ENCODE assay signal across 8 mouse cellular contexts in the genomic region with DNA sequence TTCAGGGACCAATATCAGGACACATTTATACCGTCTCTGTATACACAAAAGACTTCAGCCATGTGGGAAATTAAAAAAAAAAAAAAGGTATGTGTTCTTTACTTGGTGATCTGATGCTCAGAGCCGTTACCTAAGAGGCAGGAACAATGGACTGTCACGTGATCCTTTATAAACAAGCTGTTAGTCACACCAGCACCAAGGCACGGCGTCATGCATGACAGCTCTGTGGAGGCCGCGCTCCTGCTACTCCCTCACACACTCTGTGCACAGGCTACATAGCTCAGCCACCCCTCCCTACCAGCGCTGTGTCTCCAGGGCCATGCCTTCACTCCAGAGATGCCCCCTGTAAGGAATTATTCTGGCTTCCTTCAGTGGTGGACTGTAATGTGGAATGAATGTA. TPM values are rescaled to one million over a fixed set of nuclear protein-coding genes. Genes with fewer than 3 reads are reported as not detected.
DNase-seq lines count a peak whose midpoint lies in the region; ATAC-seq and TF ChIP-seq lines count a peak whose summit lies in the region.
"Had no signal": no experiment of that assay in that cellular context is flagged by ENCODE, and none has a peak within 500 bp of the region (broad histone marks: within the 10 kb centered on the region; RNA-seq: fewer than 3 reads in every experiment).

No protein-coding gene starts in this region.

- peak; percentile 5 for DNase-seq in urinary bladder, postnatal 14 days (ENCODE audit: low spot score)
- no peak for DNase-seq in urinary bladder, postnatal 4 days (ENCODE audit: low spot score in 2 of 2)
- peak; percentile 50 for DNase-seq in hindbrain, embryonic 11.5 days (ENCODE audit: low spot score)
- no peak for DNase-seq in liver, embryonic 13.5 days
- no peak for DNase-seq in yolk sac, embryonic 10.5 days (ENCODE audit: low spot score)
- DNase-seq in urinary bladder, adult 2 months (ENCODE audit: low spot score), result no peak
- DNase-seq in thymus, adult 2 months, result no peak
- DNase-seq: thymus, postnatal 36 days had no signal

- H3K27me3 ChIP-seq in hindbrain, embryonic 11.5 days (ENCODE audit: control insufficient read depth, insufficient read depth, low read length), result no peaks in the 10 kb centered on the region
- peaks cover 4% of the 10 kb centered on the region; the same call in 1 of the 2 replicates for H3K27me3 ChIP-seq in liver, embryonic 13.5 days
- H3K27me3 ChIP-seq in thymus, adult 2 months (ENCODE audit: control insufficient read depth, insufficient read depth, low read length), result no peaks in the 10 kb centered on the region

- H3K36me3 ChIP-seq in hindbrain, embryonic 11.5 days (ENCODE audit: control insufficient read depth, insufficient read depth, low read length), result no peaks in the 10 kb centered on the region
- no peaks in the 10 kb centered on the region for H3K36me3 ChIP-seq in liver, embryonic 13.5 days
- no peaks in the 10 kb centered on the region for H3K36me3 ChIP-seq in thymus, adult 2 months (ENCODE audit: control insufficient read depth, insufficient read depth, low read length)

- H3K4me2 ChIP-seq in hindbrain, embryonic 11.5 days (replicated peaks; ENCODE audit: low read depth, low read length), result no peak overlapping the region
- H3K4me2 ChIP-seq in liver, embryonic 13.5 days, result no peak overlapping the region

- TF ChIP-seq POLR2A in thymus, adult 2 months (IDR thresholded peaks at IDR 0.05; ENCODE audit: control insufficient read depth, extremely low read depth, insufficient read depth, low read length, poor library complexity), result no peak

- TF ChIP-seq CTCF in thymus, adult 2 months (IDR thresholded peaks at IDR 0.05; ENCODE audit: borderline replicate concordance, control insufficient read depth, extremely low read depth, insufficient read depth, low read length, poor library complexity), result no peak

- peak; percentile 81 for ATAC-seq in hindbrain, embryonic 11.5 days (ENCODE audit: low FRiP score)
- ATAC-seq in liver, embryonic 13.5 days (ENCODE audit: low read depth), result no peak

- 24% methylated on average over 8 of the region's 8 CpGs for WGBS in hindbrain, embryonic 11.5 days
- 59% methylated on average over 8 of the region's 8 CpGs for whole genome bisulfite sequencing in liver, embryonic 13.5 days (ENCODE audit: insufficient replicate concordance)
- WGBS in thymus, adult 2 months, result 87% methylated on average over 8 of the region's 8 CpGs

- H3K9ac ChIP-seq in hindbrain, embryonic 11.5 days (ENCODE audit: low read depth, low read length), result no peak overlapping the region
- H3K9ac ChIP-seq in liver, embryonic 13.5 days, result no peak overlapping the region

- H3K4me1 ChIP-seq in hindbrain, embryonic 11.5 days (replicated peaks; ENCODE audit: control insufficient read depth, insufficient read depth, low read length), result peaks cover 14% of the 10 kb centered on the region
- peaks cover 20% of the 10 kb centered on the region for H3K4me1 ChIP-seq in liver, embryonic 13.5 days (replicated peaks)
- peaks cover 3% of the 10 kb centered on the region for H3K4me1 ChIP-seq in thymus, adult 2 months (replicated peaks; ENCODE audit: control insufficient read depth, insufficient read depth, low read length)

- peak overlapping the region; percentile 17; the same call in 1 of the 2 replicates for H3K27ac ChIP-seq in hindbrain, embryonic 11.5 days (ENCODE audit: low read depth, low read length)
- peak overlapping the region; percentile 79; the same call in 1 of the 2 replicates for H3K27ac ChIP-seq in liver, embryonic 13.5 days
- no peak overlapping the region for H3K27ac ChIP-seq in thymus, adult 2 months (ENCODE audit: control insufficient read depth, insufficient read depth, low read length)

- H3K4me3 ChIP-seq in hindbrain, embryonic 11.5 days (ENCODE audit: low read depth, low read length), result no peak overlapping the region
- no peak overlapping the region for H3K4me3 ChIP-seq in liver, embryonic 13.5 days (replicated peaks)
- H3K4me3 ChIP-seq in thymus, adult 2 months (ENCODE audit: control insufficient read depth, insufficient read depth, low read length), result no peak overlapping the region

- H3K9me3 ChIP-seq in hindbrain, embryonic 11.5 days (ENCODE audit: control insufficient read depth, low read length), result no peaks in the 10 kb centered on the region
- H3K9me3 ChIP-seq in liver, embryonic 13.5 days (replicated peaks), result no peaks in the 10 kb centered on the region

RNA-seq across cellular contexts. Expression of a gene that starts 34.7 kb away (rescaled TPM):
- 22.4 and 27.4 TPM in 2 replicates for polyA plus RNA-seq in hindbrain, embryonic 11.5 days (2014; fragmentation: Nextera tagmentation; extraction: Ambion mirVana)
- 0.67 and 0.89 TPM in 2 replicates for polyA plus RNA-seq in liver, embryonic 13.5 days (2015; fragmentation: Nextera tagmentation; extraction: Ambion mirVana)
- polyA plus RNA-seq in urinary bladder, adult 2 months (2012; rRNA removed), result 0.96 and 1.8 TPM in 2 replicates
- polyA plus RNA-seq in thymus, adult 2 months (2012; rRNA removed), result 12.5 and 12.6 TPM in 2 replicates

Comparison
In these comparisons a context has a peak if more than half of its experiments do, and no peak if none do; other contexts are left out.
1. DNase-seq: peak in urinary bladder, postnatal 14 days (single experiment) and hindbrain, embryonic 11.5 days (single experiment); none in urinary bladder, postnatal 4 days (0 of 2), liver, embryonic 13.5 days (single experiment), yolk sac, embryonic 10.5 days (single experiment), urinary bladder, adult 2 months (single experiment) and thymus, adult 2 months (single experiment).